Mouse (Mus musculus): ENCODE data around the gene Hbb-y. TPM values are rescaled to one million over a fixed set of nuclear protein-coding genes. Genes with fewer than 3 reads are reported as not detected.
"Not testable (repeated sequence)": the region's sequence is repeated elsewhere in the genome, so short reads cannot be mapped to it uniquely, and the experiment has no call there.

Gene Hbb-y
- polyA plus RNA-seq, 1 experiment, result 2.3 TPM

DNA sequence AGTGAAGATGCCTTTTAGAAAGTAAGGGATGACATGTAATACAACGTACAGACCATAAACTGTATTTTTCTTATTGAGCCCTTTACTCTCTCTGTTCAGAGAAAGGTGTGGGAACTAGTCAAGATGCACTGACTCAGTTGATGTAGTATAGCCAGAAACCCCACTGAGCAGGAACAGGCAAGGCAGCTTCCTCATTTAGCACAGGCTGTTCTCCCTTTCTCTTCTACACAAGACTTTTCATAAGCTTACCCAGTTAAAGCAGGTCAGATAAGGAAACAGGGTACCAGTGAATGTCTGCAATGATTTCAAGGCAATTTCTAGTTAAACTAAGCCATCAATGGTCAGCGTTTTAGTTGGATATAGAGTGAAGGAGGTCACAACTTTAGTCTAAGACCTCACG lies 8.5 kb upstream of the Hbb-y start:
- WGBS, result 78% methylated on average over 3 of the region's 3 CpGs
- Histone ChIP-seq H3K4me1 (ENCODE audit: control insufficient read depth, insufficient read depth, low read length) (no peaks in the 10 kb centered on the region), H3K4me3 (replicated peaks; ENCODE audit: insufficient read depth, low read depth, low read length) (no peak overlapping the region), H3K27me3 (ENCODE audit: control insufficient read depth, insufficient read depth, low read length) (no peaks in the 10 kb centered on the region), H3K27ac (ENCODE audit: insufficient read depth, low read length) (no peak overlapping the region)
- DNase-seq, result no peak
- TF ChIP-seq POLR2A (IDR thresholded peaks at IDR 0.05; ENCODE audit: borderline replicate concordance, insufficient read depth, low read length) (no peak), CTCF (IDR thresholded peaks at IDR 0.05; ENCODE audit: borderline replicate concordance, insufficient read depth, low read depth, low read length) (no peak)

DNA sequence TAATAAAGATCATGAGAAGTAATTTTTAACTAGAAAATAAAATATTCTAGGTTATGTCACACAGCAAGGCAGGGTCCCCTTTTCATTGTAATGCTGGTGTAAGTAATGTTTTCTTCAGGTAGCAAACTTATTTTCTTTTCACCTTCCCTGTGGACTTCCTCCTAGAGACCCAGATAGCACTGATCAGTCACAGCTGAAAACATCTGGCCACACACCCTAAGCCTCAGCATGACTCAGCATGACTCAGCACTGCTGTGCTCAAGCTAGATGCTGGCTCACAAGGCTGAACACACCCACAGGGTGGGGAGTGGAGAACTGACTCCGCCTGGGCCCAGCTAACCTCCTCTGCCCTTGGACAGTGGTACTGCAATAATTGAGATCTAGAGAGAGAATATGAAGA lies 7.8 kb upstream of the Hbb-y start:
- no peak for DNase-seq
- H3K4me3 ChIP-seq (replicated peaks; ENCODE audit: insufficient read depth, low read depth, low read length), result no peak overlapping the region
- no peak overlapping the region for H3K27ac ChIP-seq (ENCODE audit: insufficient read depth, low read length)
- 55% methylated on average over 1 of the region's 1 CpGs for WGBS
- H3K27me3 ChIP-seq (ENCODE audit: control insufficient read depth, insufficient read depth, low read length), result no peaks in the 10 kb centered on the region
- H3K4me1 ChIP-seq (ENCODE audit: control insufficient read depth, insufficient read depth, low read length), result no peaks in the 10 kb centered on the region
- TF ChIP-seq POLR2A (IDR thresholded peaks at IDR 0.05; ENCODE audit: borderline replicate concordance, insufficient read depth, low read length) (no peak), CTCF (IDR thresholded peaks at IDR 0.05; ENCODE audit: borderline replicate concordance, insufficient read depth, low read depth, low read length) (no peak)

DNA sequence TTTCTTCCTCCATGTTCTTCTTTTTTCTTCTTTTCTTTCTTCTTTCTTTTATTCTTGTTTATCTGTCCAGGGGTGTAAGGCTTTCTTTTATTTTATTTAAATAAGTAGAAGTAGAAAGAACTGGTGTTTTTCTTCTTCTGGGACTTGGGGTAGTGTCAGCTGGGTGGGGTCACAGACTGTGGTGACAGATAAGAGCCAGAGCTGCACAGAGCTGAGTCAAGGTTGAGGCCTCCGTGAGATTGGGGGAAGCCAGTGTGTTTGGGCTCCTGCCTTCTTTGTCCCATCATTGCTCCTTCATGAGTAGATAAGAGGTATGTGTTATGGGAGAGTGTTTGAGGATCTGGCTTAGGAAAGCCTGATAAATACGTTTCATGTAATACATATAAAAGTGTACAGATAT lies 6.1 kb upstream of the Hbb-y start:
- TF ChIP-seq POLR2A (IDR thresholded peaks at IDR 0.05; ENCODE audit: borderline replicate concordance, insufficient read depth, low read length) (no peak), CTCF (IDR thresholded peaks at IDR 0.05; ENCODE audit: borderline replicate concordance, insufficient read depth, low read depth, low read length) (no peak)
- Histone ChIP-seq H3K27me3 (ENCODE audit: control insufficient read depth, insufficient read depth, low read length) (no peaks in the 10 kb centered on the region), H3K4me1 (ENCODE audit: control insufficient read depth, insufficient read depth, low read length) (no peaks in the 10 kb centered on the region), H3K27ac (ENCODE audit: insufficient read depth, low read length) (no peak overlapping the region), H3K4me3 (replicated peaks; ENCODE audit: insufficient read depth, low read depth, low read length) (no peak overlapping the region)
- WGBS, result 60% methylated on average over 2 of the region's 2 CpGs
- DNase-seq, result no peak

DNA sequence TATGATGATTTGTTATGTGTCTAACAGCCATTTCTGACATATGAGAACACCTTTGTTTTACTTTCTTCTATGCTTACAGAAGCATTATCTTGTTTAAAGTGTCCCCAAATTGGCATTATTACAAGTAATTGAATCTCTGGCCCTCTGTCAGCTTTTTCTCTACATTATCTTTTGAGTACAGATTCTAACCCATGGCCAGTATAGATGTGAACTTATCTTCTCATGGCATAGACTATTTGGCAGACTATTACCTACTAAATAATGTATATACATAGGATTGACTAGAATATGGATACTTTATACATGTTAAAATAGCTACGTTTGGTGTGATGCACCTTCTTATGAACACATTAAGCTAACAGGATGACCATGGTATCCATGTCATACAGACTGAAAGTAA lies 1.7 kb upstream of the Hbb-y start:
- no peak for TF ChIP-seq CTCF (IDR thresholded peaks at IDR 0.05; ENCODE audit: borderline replicate concordance, insufficient read depth, low read depth, low read length)
- no peak for TF ChIP-seq POLR2A (IDR thresholded peaks at IDR 0.05; ENCODE audit: borderline replicate concordance, insufficient read depth, low read length)
- H3K4me1 ChIP-seq (ENCODE audit: control insufficient read depth, insufficient read depth, low read length), result no peaks in the 10 kb centered on the region
- no peak overlapping the region for H3K27ac ChIP-seq (ENCODE audit: insufficient read depth, low read length)
- no peak overlapping the region for H3K4me3 ChIP-seq (replicated peaks; ENCODE audit: insufficient read depth, low read depth, low read length)
- WGBS, result 69% methylated on average over 1 of the region's 1 CpGs
- no peak for DNase-seq
- no peaks in the 10 kb centered on the region for H3K27me3 ChIP-seq (ENCODE audit: control insufficient read depth, insufficient read depth, low read length)

DNA sequence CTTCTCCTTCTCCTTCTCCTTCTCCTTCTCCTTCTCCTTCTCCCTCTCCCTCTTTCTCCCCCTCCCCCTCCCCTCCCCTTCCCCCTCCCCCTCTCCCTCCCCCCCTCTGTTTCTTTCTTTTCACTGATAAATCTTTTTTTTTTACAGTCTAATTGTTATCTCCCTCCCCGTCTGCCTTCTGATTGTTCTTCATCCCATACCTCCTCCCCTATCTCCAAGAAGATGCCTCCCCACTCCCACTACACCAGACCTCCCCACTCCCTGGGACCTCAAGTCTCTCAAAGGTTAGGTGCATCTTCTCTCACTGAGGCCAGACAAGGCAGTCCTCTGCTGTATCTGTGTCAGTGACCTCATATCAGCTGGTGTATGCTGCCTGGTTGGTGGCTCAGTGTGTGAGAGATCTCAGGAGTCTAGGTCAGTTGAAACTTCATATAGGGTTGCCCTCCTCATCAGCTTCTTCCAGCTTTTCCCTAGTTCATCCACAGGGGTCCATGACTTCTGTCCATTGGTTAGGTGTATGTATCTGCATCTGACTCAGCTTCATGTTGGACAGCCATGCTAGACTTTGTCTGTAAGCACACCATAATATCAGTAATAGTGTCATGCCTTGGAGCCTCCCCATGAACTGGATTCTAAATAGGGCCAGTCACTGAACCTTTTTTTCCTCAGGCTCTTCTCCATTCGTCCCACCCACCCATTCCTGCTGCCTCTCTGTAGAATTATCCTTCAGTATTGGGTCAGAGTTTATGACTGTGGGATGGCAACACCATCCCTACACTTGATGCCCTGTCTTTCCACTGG lies 8.3 kb downstream of the Hbb-y start:
- no peak for DNase-seq
- H3K4me3 ChIP-seq (replicated peaks; ENCODE audit: insufficient read depth, low read depth, low read length), result no peak overlapping the region
- H3K27me3 ChIP-seq (ENCODE audit: control insufficient read depth, insufficient read depth, low read length), result no peaks in the 10 kb centered on the region
- TF ChIP-seq CTCF (IDR thresholded peaks at IDR 0.05; ENCODE audit: borderline replicate concordance, insufficient read depth, low read depth, low read length), result no peak
- TF ChIP-seq POLR2A (IDR thresholded peaks at IDR 0.05; ENCODE audit: borderline replicate concordance, insufficient read depth, low read length), result no peak
- H3K4me1 ChIP-seq (ENCODE audit: control insufficient read depth, insufficient read depth, low read length), result no peaks in the 10 kb centered on the region
- WGBS, result 31% methylated on average over 2 of the region's 2 CpGs
- no peak overlapping the region for H3K27ac ChIP-seq (ENCODE audit: insufficient read depth, low read length)

- TF ChIP-seq POLR2A (IDR thresholded peaks at IDR 0.05; ENCODE audit: borderline replicate concordance, insufficient read depth, low read length) (no peak), CTCF (IDR thresholded peaks at IDR 0.05; ENCODE audit: borderline replicate concordance, insufficient read depth, low read depth, low read length) (no peak)
- H3K4me3 ChIP-seq (replicated peaks; ENCODE audit: insufficient read depth, low read depth, low read length), result no peak within 1 kb of the TSS
- no peak for DNase-seq
- H3K27ac ChIP-seq (ENCODE audit: insufficient read depth, low read length), result no peak within 1 kb of the TSS
- H3K27me3 ChIP-seq (ENCODE audit: control insufficient read depth, insufficient read depth, low read length), result no peaks in the 10 kb centered on the region
- 84% methylated on average over 2 of the region's 2 CpGs for WGBS
- H3K4me1 ChIP-seq (ENCODE audit: control insufficient read depth, insufficient read depth, low read length), result no peaks in the 10 kb centered on the region
Observed at GRCm38 (mm10) chr7:103843034-103843433, 10.0 kb downstream of the Hbb-y start, which contains the start of gene Hbb-bh1. Hbb-bh1 (minus strand) TSS chr7:103843164.

- 70% methylated on average over 3 of the region's 3 CpGs for WGBS
- no peak within 1 kb of the TSS for H3K27ac ChIP-seq (ENCODE audit: insufficient read depth, low read length)
- TF ChIP-seq POLR2A (IDR thresholded peaks at IDR 0.05; ENCODE audit: borderline replicate concordance, insufficient read depth, low read length), result no peak
- TF ChIP-seq CTCF (IDR thresholded peaks at IDR 0.05; ENCODE audit: borderline replicate concordance, insufficient read depth, low read depth, low read length), result no peak
- H3K27me3 ChIP-seq (ENCODE audit: control insufficient read depth, insufficient read depth, low read length), result no peaks in the 10 kb centered on the region
- H3K4me1 ChIP-seq (ENCODE audit: control insufficient read depth, insufficient read depth, low read length), result no peaks in the 10 kb centered on the region
- no peak within 1 kb of the TSS for H3K4me3 ChIP-seq (replicated peaks; ENCODE audit: insufficient read depth, low read depth, low read length)
- DNase-seq, result no peak
Observed at GRCm38 (mm10) chr7:103840268-103840667, 12.7 kb downstream of the Hbb-y start, which contains the start of gene Hbb-bh2. Hbb-bh2 (minus strand) TSS chr7:103840520.

DNA sequence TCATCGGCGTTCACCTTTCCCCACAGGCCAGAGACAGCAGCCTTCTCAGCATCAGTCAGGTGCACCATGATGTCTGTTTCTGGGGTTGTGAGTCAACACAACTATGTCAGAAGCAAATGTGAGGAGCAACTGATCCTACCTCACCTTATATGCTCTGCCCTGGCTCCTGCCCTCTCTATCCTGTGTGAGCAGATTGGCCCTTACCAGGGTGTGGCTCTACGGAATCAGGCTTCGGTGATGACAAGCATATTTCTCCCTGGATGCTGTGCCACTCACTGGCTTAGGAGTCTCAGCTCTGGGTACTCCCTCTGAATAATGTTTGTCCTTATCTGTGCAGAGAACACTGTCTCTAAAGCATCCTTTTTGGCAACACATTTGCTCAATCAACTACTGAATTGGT lies 25.2 kb downstream of the Hbb-y start, which contains the start of gene Hbb-bs:
TSS of gene Hbb-bs (minus strand) at position 289 of the 400 bp plus-strand sequence.
- WGBS, result 86% methylated on average over 4 of the region's 4 CpGs
- TF ChIP-seq CTCF (IDR thresholded peaks at IDR 0.05; ENCODE audit: borderline replicate concordance, insufficient read depth, low read depth, low read length) (no peak), POLR2A (IDR thresholded peaks at IDR 0.05; ENCODE audit: borderline replicate concordance, insufficient read depth, low read length) (no peak)

DNA sequence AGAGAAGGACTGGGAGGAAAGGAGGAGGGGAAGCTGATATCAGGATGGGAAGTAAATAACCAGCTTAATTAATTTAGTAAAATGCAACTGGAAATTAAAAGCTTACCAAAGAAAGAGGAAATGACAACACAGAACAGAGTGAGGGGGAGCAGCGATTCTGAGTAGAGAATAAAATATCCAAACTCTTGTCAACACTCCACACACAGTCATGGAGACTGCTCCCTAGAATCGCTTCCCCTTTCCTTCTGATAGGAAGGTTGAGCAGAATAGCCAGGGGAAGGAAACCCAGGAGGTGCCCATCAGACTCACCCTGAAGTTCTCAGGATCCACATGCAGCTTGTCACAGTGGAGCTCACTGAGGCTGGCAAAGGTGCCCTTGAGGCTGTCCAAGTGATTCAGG lies 25.9 kb downstream of the Hbb-y start:
- not testable (repeated sequence) for H3K4me1 ChIP-seq (ENCODE audit: control insufficient read depth, insufficient read depth, low read length); H3K27me3 ChIP-seq (ENCODE audit: control insufficient read depth, insufficient read depth, low read length); H3K4me3 ChIP-seq (replicated peaks; ENCODE audit: insufficient read depth, low read depth, low read length); DNase-seq; H3K27ac ChIP-seq (ENCODE audit: insufficient read depth, low read length)
- no CpG with 5 or more reads among the region's 2 CpGs for WGBS

More for the DNA sequence above, 25.2 kb downstream of the Hbb-y start, which contains the start of gene Hbb-bs:
- Histone ChIP-seq H3K27me3 (ENCODE audit: control insufficient read depth, insufficient read depth, low read length) (no peaks in the 10 kb centered on the region), H3K4me1 (ENCODE audit: control insufficient read depth, insufficient read depth, low read length) (no peaks in the 10 kb centered on the region), H3K4me3 (replicated peaks; ENCODE audit: insufficient read depth, low read depth, low read length) (no peak within 1 kb of the TSS), H3K27ac (ENCODE audit: insufficient read depth, low read length) (no peak within 1 kb of the TSS)
- no peak for DNase-seq

All from cerebellum, adult 2 months (tissue).